ENCODE assay signal across 8 mouse cellular contexts in the genomic region with DNA sequence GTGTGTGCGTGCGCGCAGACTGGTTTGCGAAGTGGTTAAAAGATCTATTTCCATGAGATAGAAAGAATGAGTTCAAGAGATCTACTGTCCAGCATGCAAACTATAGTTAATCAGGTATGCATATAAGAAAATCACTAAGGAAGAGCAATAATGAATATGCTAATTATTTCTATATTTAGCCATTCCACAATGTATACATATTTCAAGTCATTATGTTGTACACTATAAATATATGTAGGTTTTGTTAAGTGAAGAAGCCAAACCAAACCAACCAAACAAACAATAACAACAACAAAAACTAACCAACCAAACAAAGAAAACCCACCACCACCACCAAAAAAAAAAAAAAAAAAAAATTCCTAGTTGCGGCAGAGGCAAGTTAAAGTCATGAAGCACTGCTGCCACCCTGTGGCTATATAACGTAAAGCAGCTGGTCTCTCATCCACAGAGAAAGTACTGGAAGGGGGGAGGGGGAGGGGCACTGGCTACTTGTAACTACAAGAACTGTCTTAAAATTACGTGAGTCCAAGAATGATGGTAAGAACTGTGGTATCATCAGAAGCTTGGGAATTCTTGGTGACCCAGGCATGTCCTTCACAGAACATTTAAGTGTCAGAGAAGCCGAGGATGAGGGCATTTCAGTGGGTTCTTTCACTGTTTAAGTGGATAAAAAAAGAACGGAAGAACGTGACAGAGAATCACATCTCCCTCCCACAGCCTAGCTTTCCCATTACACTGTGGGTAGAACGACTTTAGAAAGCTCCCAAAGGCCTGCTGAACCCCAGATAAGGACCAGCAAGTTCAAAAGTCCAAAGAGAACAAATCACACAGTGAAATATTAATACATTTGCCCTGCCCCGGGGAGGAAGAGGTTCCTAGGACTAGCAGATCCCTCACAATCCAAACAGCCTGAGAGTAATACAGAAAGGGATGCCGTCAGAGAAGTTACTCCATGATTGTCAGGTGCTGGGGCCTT. TPM values are rescaled to one million over a fixed set of nuclear protein-coding genes. Genes with fewer than 3 reads are reported as not detected.
DNase-seq lines count a peak whose midpoint lies in the region; ATAC-seq and TF ChIP-seq lines count a peak whose summit lies in the region.

No protein-coding gene starts in this region.

- H3K27me3 ChIP-seq in intestine, embryonic 15.5 days (replicated peaks), result no peaks in the 10 kb centered on the region
- H3K27me3 ChIP-seq in midbrain, embryonic 16.5 days (ENCODE audit: control insufficient read depth, insufficient read depth, low read depth, low read length), result no peaks in the 10 kb centered on the region
- no peaks in the 10 kb centered on the region for H3K27me3 ChIP-seq in spleen, adult 2 months (ENCODE audit: control insufficient read depth, insufficient read depth, low read length)

- peak; percentile 41 for DNase-seq in urinary bladder, postnatal 10 days (ENCODE audit: low spot score)
- no peak for DNase-seq in urinary bladder, adult 2 months (ENCODE audit: low spot score)
- DNase-seq in cerebellum, postnatal 4 days (ENCODE audit: low spot score in 2 of 2), result peak; percentile 65 to 84
- DNase-seq in gastrocnemius, postnatal 10 days, result peak; percentile 75
- DNase-seq in left cerebral cortex, postnatal 36 days (ENCODE audit: low spot score in 2 of 2), result peak; percentile 59 to 67
- peak; percentile 62 to 66 for DNase-seq in spleen, adult 2 months (ENCODE audit: low read depth in 1 of 2, low spot score in 2 of 2)

- H3K27ac ChIP-seq in intestine, embryonic 15.5 days, result no peak overlapping the region
- no peak overlapping the region for H3K27ac ChIP-seq in midbrain, embryonic 16.5 days (ENCODE audit: low read length)
- no peak overlapping the region for H3K27ac ChIP-seq in spleen, adult 2 months (ENCODE audit: insufficient read depth, low read length)

- WGBS in intestine, embryonic 15.5 days, result 53% methylated on average over 13 of the region's 13 CpGs
- WGBS in midbrain, embryonic 16.5 days, result 58% methylated on average over 13 of the region's 13 CpGs
- 58% methylated on average over 13 of the region's 13 CpGs for WGBS in spleen, adult 2 months

- no peak overlapping the region; the same call in 1 of the 2 replicates for H3K4me2 ChIP-seq in intestine, embryonic 15.5 days (replicated peaks)
- H3K4me2 ChIP-seq in midbrain, embryonic 16.5 days (ENCODE audit: low read length), result no peak overlapping the region

- no peak overlapping the region for H3K9ac ChIP-seq in intestine, embryonic 15.5 days
- H3K9ac ChIP-seq in midbrain, embryonic 16.5 days (ENCODE audit: low read depth, low read length), result no peak overlapping the region

- H3K4me3 ChIP-seq in intestine, embryonic 15.5 days (replicated peaks), result no peak overlapping the region
- no peak overlapping the region for H3K4me3 ChIP-seq in midbrain, embryonic 16.5 days (ENCODE audit: low read depth, low read length)
- no peak overlapping the region for H3K4me3 ChIP-seq in spleen, adult 2 months (ENCODE audit: extremely low read depth, insufficient read depth, insufficient read length)

- H3K9me3 ChIP-seq in intestine, embryonic 15.5 days, result no peaks in the 10 kb centered on the region
- no peaks in the 10 kb centered on the region for H3K9me3 ChIP-seq in midbrain, embryonic 16.5 days (replicated peaks; ENCODE audit: control insufficient read depth, low read length, poor library complexity, severe bottlenecking)

- H3K36me3 ChIP-seq in intestine, embryonic 15.5 days, result no peaks in the 10 kb centered on the region
- no peaks in the 10 kb centered on the region for H3K36me3 ChIP-seq in midbrain, embryonic 16.5 days (ENCODE audit: control insufficient read depth, insufficient read depth, low read length)
- no peaks in the 10 kb centered on the region for H3K36me3 ChIP-seq in spleen, adult 2 months (ENCODE audit: control insufficient read depth, insufficient read depth, low read length)

- no peaks in the 10 kb centered on the region for H3K4me1 ChIP-seq in intestine, embryonic 15.5 days (replicated peaks)
- H3K4me1 ChIP-seq in midbrain, embryonic 16.5 days (ENCODE audit: control insufficient read depth, insufficient read depth, low read length), result no peaks in the 10 kb centered on the region
- H3K4me1 ChIP-seq in spleen, adult 2 months (ENCODE audit: control insufficient read depth, insufficient read depth, insufficient read length), result no peaks in the 10 kb centered on the region; the same call in none of the 2 replicates

- intact Hi-C loops in left cerebral cortex, postnatal 36 days (cut with DNase I), result loop anchor here (2.0 kb wide), 2 partner anchors 55 to 117 kb away; no protein-coding TSS in a partner anchor

- TF ChIP-seq CTCF in spleen, adult 2 months (IDR thresholded peaks at IDR 0.05; ENCODE audit: extremely low read depth, insufficient read depth, insufficient read length, insufficient replicate concordance), result peak; percentile 69; the same call in 1 of the 2 replicates

- TF ChIP-seq POLR2A in spleen, adult 2 months (IDR thresholded peaks at IDR 0.05; ENCODE audit: low read depth, low read length), result no peak

- ATAC-seq in intestine, embryonic 15.5 days, result peak; percentile 81
- ATAC-seq in midbrain, embryonic 16.5 days, result peak; percentile 22; the same call in 1 of the 2 replicates

RNA-seq across cellular contexts. Expression of a gene that starts 19.8 kb away (rescaled TPM):
- 52.2 and 61.9 TPM in 2 replicates for polyA plus RNA-seq in urinary bladder, adult 2 months (2012; rRNA removed)
- total RNA-seq in gastrocnemius, postnatal 10 days (2021), result 10 to 100 TPM in 1 of 2 experiments, 1 to 10 TPM in 1; 7.2 to 11.0 TPM
- 51.6 and 54.4 TPM in 2 replicates for polyA plus RNA-seq in intestine, embryonic 15.5 days (2015; fragmentation: Nextera tagmentation; extraction: Ambion mirVana)
- 100 to 1,000 TPM; 118 to 125 TPM for total RNA-seq in left cerebral cortex, postnatal 36 days (2021)
- 105 and 111 TPM in 2 replicates for polyA plus RNA-seq in midbrain, embryonic 16.5 days (2015; fragmentation: Nextera tagmentation; extraction: Ambion mirVana)
- 10.5 and 22.1 TPM in 2 replicates for polyA plus RNA-seq in spleen, adult 2 months (2012; rRNA removed)

RNA-seq across cellular contexts. Expression of a gene that starts 35.6 kb away (rescaled TPM):
- not detected in 2 replicates for polyA plus RNA-seq in urinary bladder, adult 2 months (2012; rRNA removed)
- not detected for total RNA-seq in gastrocnemius, postnatal 10 days (2021)
- 0.42 TPM in 1 of 2 replicates, not detected in the other for polyA plus RNA-seq in intestine, embryonic 15.5 days (2015; fragmentation: Nextera tagmentation; extraction: Ambion mirVana)
- total RNA-seq in left cerebral cortex, postnatal 36 days (2021), result 1 to 10 TPM in 1 of 2 experiments, not detected in 1; 1.4 TPM
- 1.2 and 1.4 TPM in 2 replicates for polyA plus RNA-seq in midbrain, embryonic 16.5 days (2015; fragmentation: Nextera tagmentation; extraction: Ambion mirVana)
- not detected in 2 replicates for polyA plus RNA-seq in spleen, adult 2 months (2012; rRNA removed)

RNA-seq across cellular contexts. Expression of a gene that starts 39.3 kb away (rescaled TPM):
- not detected in 2 replicates for polyA plus RNA-seq in urinary bladder, adult 2 months (2012; rRNA removed)
- not detected for total RNA-seq in gastrocnemius, postnatal 10 days (2021)
- polyA plus RNA-seq in intestine, embryonic 15.5 days (2015; fragmentation: Nextera tagmentation; extraction: Ambion mirVana), result not detected in 2 replicates
- total RNA-seq in left cerebral cortex, postnatal 36 days (2021), result not detected
- not detected in 2 replicates for polyA plus RNA-seq in midbrain, embryonic 16.5 days (2015; fragmentation: Nextera tagmentation; extraction: Ambion mirVana)
- not detected in 2 replicates for polyA plus RNA-seq in spleen, adult 2 months (2012; rRNA removed)
